In genomic region chr16:93910735-93911665, GRCm38 (mm10) we compare ENCODE assay signal across 16 mouse cellular contexts. TPM values are rescaled to one million over a fixed set of nuclear protein-coding genes. Genes with fewer than 3 reads are reported as not detected.
A peak's percentile ranks its signal among the peaks of the same experiment; 100 is the strongest.
DNase-seq lines count a peak whose midpoint lies in the region; ATAC-seq and TF ChIP-seq lines count a peak whose summit lies in the region.
"Had no signal": no experiment of that assay in that cellular context is flagged by ENCODE, and none has a peak within 500 bp of the region (broad histone marks: within the 10 kb centered on the region; RNA-seq: fewer than 3 reads in every experiment).

No protein-coding gene starts in this region.

- H3K4me3 ChIP-seq in kidney, embryonic 16.5 days (ENCODE audit: low read length): no peak overlapping the region
- no peak overlapping the region for H3K4me3 ChIP-seq in lung, postnatal 0 days (ENCODE audit: low read depth, low read length)
- no peak overlapping the region for H3K4me3 ChIP-seq in intestine, embryonic 15.5 days (replicated peaks)
- no peak overlapping the region for H3K4me3 ChIP-seq in stomach, embryonic 16.5 days (replicated peaks; ENCODE audit: low read length)
- no peak overlapping the region for H3K4me3 ChIP-seq in forebrain, embryonic 12.5 days (replicated peaks)
- H3K4me3 ChIP-seq: forebrain, embryonic 15.5 days; neural tube, embryonic 12.5 days had no signal

- DNase-seq in kidney, adult 18-20 months: no peak
- DNase-seq in lung, postnatal 0 days (ENCODE audit: low spot score): peak; percentile 16
- DNase-seq in lung, postnatal 14 days: no peak
- no peak for DNase-seq in adipocyte (ENCODE audit: low spot score)
- DNase-seq: adrenal gland, postnatal 36 days; cerebellum, adult 9-11 months; layer of hippocampus, adult 9-11 months had no signal

- H3K27ac ChIP-seq in kidney, embryonic 16.5 days (ENCODE audit: low read length): peak overlapping the region; percentile 68
- H3K27ac ChIP-seq in lung, postnatal 0 days (ENCODE audit: low read length): no peak overlapping the region
- H3K27ac ChIP-seq in intestine, embryonic 15.5 days: no peak overlapping the region
- H3K27ac ChIP-seq in stomach, embryonic 16.5 days (ENCODE audit: low read length): 0 out of 2 replicates have a peak overlapping the region, but pooled peaks have one; percentile 5
- no peak overlapping the region for H3K27ac ChIP-seq in forebrain, embryonic 12.5 days
- H3K27ac ChIP-seq: forebrain, embryonic 15.5 days; neural tube, embryonic 12.5 days had no signal

- WGBS in kidney, embryonic 16.5 days: 68% methylated on average over 28 of the region's 28 CpGs
- WGBS in lung, postnatal 0 days: 49% methylated on average over 28 of the region's 28 CpGs
- WGBS in intestine, embryonic 15.5 days: 56% methylated on average over 28 of the region's 28 CpGs
- WGBS in stomach, embryonic 16.5 days: 51% methylated on average over 28 of the region's 28 CpGs
- WGBS in forebrain, embryonic 12.5 days: 70% methylated on average over 28 of the region's 28 CpGs

- no peak overlapping the region for H3K4me2 ChIP-seq in kidney, embryonic 16.5 days (replicated peaks; ENCODE audit: low read depth, low read length)
- no peak overlapping the region for H3K4me2 ChIP-seq in lung, postnatal 0 days (replicated peaks; ENCODE audit: low read depth, low read length)
- H3K4me2 ChIP-seq in intestine, embryonic 15.5 days (replicated peaks): no peak overlapping the region; the same call in 1 of the 2 replicates
- no peak overlapping the region for H3K4me2 ChIP-seq in stomach, embryonic 16.5 days (ENCODE audit: low read depth, low read length)
- H3K4me2 ChIP-seq in forebrain, embryonic 12.5 days: no peak overlapping the region
- H3K4me2 ChIP-seq: forebrain, embryonic 15.5 days; neural tube, embryonic 12.5 days had no signal

- no peak overlapping the region for H3K9ac ChIP-seq in kidney, embryonic 16.5 days (replicated peaks; ENCODE audit: low read length)
- H3K9ac ChIP-seq in lung, postnatal 0 days (replicated peaks; ENCODE audit: low read depth): no peak overlapping the region
- no peak overlapping the region for H3K9ac ChIP-seq in intestine, embryonic 15.5 days
- H3K9ac ChIP-seq in stomach, embryonic 16.5 days (ENCODE audit: low read length): no peak overlapping the region
- H3K9ac ChIP-seq in forebrain, embryonic 12.5 days: no peak overlapping the region
- H3K9ac ChIP-seq: forebrain, embryonic 15.5 days; neural tube, embryonic 12.5 days had no signal

- H3K9me3 ChIP-seq in kidney, embryonic 16.5 days (ENCODE audit: low read length): no peaks in the 10 kb centered on the region
- H3K9me3 ChIP-seq in lung, postnatal 0 days (ENCODE audit: low read length): no peaks in the 10 kb centered on the region
- no peaks in the 10 kb centered on the region for H3K9me3 ChIP-seq in intestine, embryonic 15.5 days
- H3K9me3 ChIP-seq in stomach, embryonic 16.5 days (replicated peaks; ENCODE audit: control insufficient read depth, low read length): no peaks in the 10 kb centered on the region
- no peaks in the 10 kb centered on the region for H3K9me3 ChIP-seq in forebrain, embryonic 12.5 days
- H3K9me3 ChIP-seq: forebrain, embryonic 15.5 days; G1E; neural tube, embryonic 12.5 days had no signal

- no peak for ATAC-seq in kidney, embryonic 16.5 days (ENCODE audit: low FRiP score, low TSS enrichment)
- peak; percentile 6; the same call in 1 of the 2 replicates for ATAC-seq in lung, postnatal 0 days
- peak; percentile 26 for ATAC-seq in intestine, embryonic 15.5 days
- ATAC-seq in stomach, embryonic 16.5 days (ENCODE audit: insufficient read depth, low FRiP score): peak; percentile 85
- no peak for ATAC-seq in forebrain, embryonic 12.5 days (ENCODE audit: low FRiP score)
- ATAC-seq: activated CD4-positive, CD25-positive, alpha-beta regulatory T cell, adult 4 months; forebrain, embryonic 15.5 days; inflammation-experienced regulatory T-cells, adult 6 months had no signal

- H3K36me3 ChIP-seq in kidney, embryonic 16.5 days (ENCODE audit: insufficient read depth, low read length): no peaks in the 10 kb centered on the region
- no peaks in the 10 kb centered on the region for H3K36me3 ChIP-seq in lung, postnatal 0 days (ENCODE audit: insufficient read depth, low read length)
- no peaks in the 10 kb centered on the region for H3K36me3 ChIP-seq in intestine, embryonic 15.5 days
- no peaks in the 10 kb centered on the region for H3K36me3 ChIP-seq in stomach, embryonic 16.5 days (ENCODE audit: control insufficient read depth, insufficient read depth, low read length)
- H3K36me3 ChIP-seq in forebrain, embryonic 12.5 days (replicated peaks): peaks cover 13% of the 10 kb centered on the region
- H3K36me3 ChIP-seq: forebrain, embryonic 15.5 days; neural tube, embryonic 12.5 days had no signal

- no peaks in the 10 kb centered on the region for H3K27me3 ChIP-seq in kidney, embryonic 16.5 days (ENCODE audit: insufficient read depth, low read length)
- H3K27me3 ChIP-seq in lung, postnatal 0 days (replicated peaks; ENCODE audit: insufficient read depth, low read length): no peaks in the 10 kb centered on the region
- H3K27me3 ChIP-seq in intestine, embryonic 15.5 days (replicated peaks): no peaks in the 10 kb centered on the region
- no peaks in the 10 kb centered on the region for H3K27me3 ChIP-seq in stomach, embryonic 16.5 days (ENCODE audit: control insufficient read depth, insufficient read depth, low read length)
- no peaks in the 10 kb centered on the region for H3K27me3 ChIP-seq in forebrain, embryonic 12.5 days
- H3K27me3 ChIP-seq: forebrain, embryonic 15.5 days; neural tube, embryonic 12.5 days had no signal

- no peak for TF ChIP-seq CTCF in lung, postnatal 0 days (IDR thresholded peaks at IDR 0.05)

- TF ChIP-seq EP300 in lung, postnatal 0 days (IDR thresholded peaks at IDR 0.05): no peak

- peaks cover 18% of the 10 kb centered on the region for H3K4me1 ChIP-seq in kidney, embryonic 16.5 days (ENCODE audit: insufficient read depth, low read length)
- peaks cover 5% of the 10 kb centered on the region; the same call in 1 of the 2 replicates for H3K4me1 ChIP-seq in lung, postnatal 0 days (ENCODE audit: insufficient read depth, low read depth, low read length)
- peaks cover 11% of the 10 kb centered on the region; the same call in 1 of the 2 replicates for H3K4me1 ChIP-seq in intestine, embryonic 15.5 days (replicated peaks)
- peaks cover 7% of the 10 kb centered on the region; the same call in 1 of the 2 replicates for H3K4me1 ChIP-seq in stomach, embryonic 16.5 days (ENCODE audit: control insufficient read depth, insufficient read depth, low read length)
- no peaks in the 10 kb centered on the region for H3K4me1 ChIP-seq in forebrain, embryonic 12.5 days
- H3K4me1 ChIP-seq: neural tube, embryonic 12.5 days had no signal

RNA-seq across cellular contexts. Expression of gene Chaf1b, which starts 27.3 kb away (rescaled TPM):
- 70.3 and 72.1 TPM in 2 replicates for polyA plus RNA-seq in kidney, embryonic 16.5 days (2015; fragmentation: Nextera tagmentation; extraction: Ambion mirVana)
- polyA plus RNA-seq in lung, postnatal 0 days (2015; fragmentation: Nextera tagmentation; extraction: Ambion mirVana): 9.6 and 10.2 TPM in 2 replicates
- polyA plus RNA-seq in intestine, embryonic 15.5 days (2015; fragmentation: Nextera tagmentation; extraction: Ambion mirVana): 55.1 and 62.1 TPM in 2 replicates
- polyA plus RNA-seq in stomach, embryonic 16.5 days (2015; fragmentation: Nextera tagmentation; extraction: Ambion mirVana): 42.9 and 45.8 TPM in 2 replicates
- polyA plus RNA-seq in forebrain, embryonic 12.5 days (2016; fragmentation: Nextera tagmentation; extraction: Ambion mirVana): 92.4 and 93.4 TPM in 2 replicates

Comparison
In these comparisons a context has a peak if more than half of its experiments do, and no peak if none do; other contexts are left out.
1. ATAC-seq: peak in lung, postnatal 0 days (single experiment), intestine, embryonic 15.5 days (single experiment) and stomach, embryonic 16.5 days (single experiment); none in kidney, embryonic 16.5 days (single experiment) and forebrain, embryonic 12.5 days (single experiment).
2. H3K27ac ChIP-seq: peak in kidney, embryonic 16.5 days (single experiment) and stomach, embryonic 16.5 days (single experiment); none in lung, postnatal 0 days (single experiment), intestine, embryonic 15.5 days (single experiment) and forebrain, embryonic 12.5 days (single experiment).